Mouse (Mus musculus): ENCODE results near the gene Piga. TPM values are rescaled to one million over a fixed set of nuclear protein-coding genes. Genes with fewer than 3 reads are reported as not detected.

The Piga gene
- 17.4 TPM for total RNA-seq (2023)

GRCm38 (mm10) chrX:164419471-164419939 lies at the start of gene Piga:
Gene Piga (plus strand): TSS chrX:164419787.

GRCm38 (mm10) chrX:164373081-164373480 lies 46.5 kb upstream of the Piga start, which contains the start of gene Vegfd:
Gene Vegfd (plus strand): TSS chrX:164373378.

GRCm38 (mm10) chrX:164436709-164437108 lies 17.1 kb downstream of the Piga start, which contains the start of gene Asb11:
Gene Asb11 (plus strand): TSS chrX:164436994.

Other genes starting within 250 kb of the Piga start
- not detected for gene Bmx, start 161.6 kb upstream of the Piga start, total RNA-seq (2023)
- gene Pir, start 150.4 kb upstream of the Piga start, total RNA-seq (2023) = not detected
- gene Vegfd, start 46.4 kb upstream of the Piga start, total RNA-seq (2023) = not detected
- gene Asb11, start 17.2 kb downstream of the Piga start, total RNA-seq (2023) = 0.32 TPM
- not detected for gene Asb9, start 86.5 kb downstream of the Piga start, total RNA-seq (2023)